Mouse (Mus musculus): ENCODE results near the gene Mab21l1. TPM values are rescaled to one million over a fixed set of nuclear protein-coding genes. Genes with fewer than 3 reads are reported as not detected.

The Mab21l1 gene
- total RNA-seq (2021), result under 1 TPM; 0.09 to 0.13 TPM
- polyA plus RNA-seq (2012; rRNA removed), result 0.09 and 0.16 TPM in 2 replicates
- long read RNA-seq, result 0 reads

DNA sequence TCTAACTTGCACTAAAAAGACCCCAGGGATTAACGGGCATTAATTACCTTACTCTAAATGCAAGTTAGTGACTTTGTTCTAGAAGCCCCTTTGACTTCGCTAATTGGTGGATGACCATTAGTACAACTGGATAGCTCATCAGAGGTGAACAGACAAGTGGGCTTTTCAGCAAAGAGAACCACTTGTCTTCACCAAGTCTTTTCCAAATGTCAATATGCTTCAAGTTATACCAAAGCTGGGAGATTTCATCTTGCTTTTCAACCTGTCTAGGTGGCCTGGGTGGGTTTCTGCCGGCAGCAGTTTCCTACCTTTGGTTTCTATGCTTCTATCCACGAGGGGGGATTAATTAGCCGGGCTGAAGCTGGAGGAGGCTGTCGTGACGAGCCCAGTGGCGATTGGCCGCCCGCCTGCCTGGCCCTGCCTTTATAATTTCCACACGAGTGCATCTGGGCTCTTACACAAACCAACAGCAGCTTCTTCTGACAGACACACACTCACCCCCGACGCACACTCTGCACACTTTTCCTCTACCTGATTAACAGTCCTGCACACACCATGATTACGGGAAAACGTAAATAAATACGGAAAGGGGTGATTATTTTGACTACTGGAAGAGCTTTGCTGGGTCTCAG is at the start of gene Mab21l1:
Gene Mab21l1 (plus strand): TSS at position 455 of the 632 bp plus-strand sequence.
- peaks cover 2% of the 10 kb centered on the region; the same call in 1 of the 2 replicates for H3K27me3 ChIP-seq (ENCODE audit: control insufficient read depth, insufficient read depth, low read length)
- peak; percentile 17 to 31 for DNase-seq
- 67% methylated on average over 16 of the region's 16 CpGs for WGBS

DNA sequence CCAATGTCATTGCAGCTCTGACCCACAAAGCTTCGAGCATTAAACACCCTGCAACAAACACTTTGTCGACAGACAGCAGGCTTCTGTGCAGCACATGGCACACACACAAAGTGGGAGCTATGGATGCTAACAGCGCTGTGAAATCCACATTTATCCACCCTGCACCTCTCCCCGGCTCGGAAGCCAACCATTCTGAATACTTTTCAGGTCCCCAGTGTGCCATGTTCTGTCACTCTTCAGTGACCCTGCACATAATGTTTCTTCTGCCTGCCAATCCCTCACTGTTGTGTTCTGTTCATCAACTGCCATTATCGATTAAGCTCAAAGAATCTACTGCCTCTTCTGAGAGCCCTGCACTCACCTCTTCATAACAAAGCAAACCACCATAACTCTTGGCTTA is 48.6 kb upstream of the Mab21l1 start:
- Histone ChIP-seq H3K36me3 (ENCODE audit: control insufficient read depth, insufficient read depth, low read length) (no peaks in the 10 kb centered on the region), H3K79me2 (replicated peaks; ENCODE audit: control insufficient read depth, insufficient read depth, low read length) (no peaks in the 10 kb centered on the region), H3K4me1 (ENCODE audit: control insufficient read depth, insufficient read depth, low read length) (no peaks in the 10 kb centered on the region), H3K9ac (ENCODE audit: low read depth, low read length) (no peak overlapping the region), H3K27me3 (ENCODE audit: control insufficient read depth, insufficient read depth, low read length) (no peaks in the 10 kb centered on the region), H3K4me3 (no peak overlapping the region), H3K27ac (no peak overlapping the region)
- no peak for DNase-seq
- intact Hi-C loops (cut with DNase I), result no loop called here
- TF ChIP-seq CTCF (IDR thresholded peaks at IDR 0.05) (no peak), POLR2A (IDR thresholded peaks at IDR 0.05; ENCODE audit: insufficient read depth, low read depth, low read length) (no peak), EP300 (IDR thresholded peaks at IDR 0.05; ENCODE audit: insufficient read depth, low read depth, low read length) (no peak)
- 91% methylated on average over 6 of the region's 6 CpGs for WGBS

More for the DNA sequence above, at the start of gene Mab21l1:
- intact Hi-C loops (cut with DNase I), result loop anchor here (10.0 kb wide), 2 partner anchors 257 to 407 kb away; no protein-coding TSS in a partner anchor
- H3K4me1 ChIP-seq (ENCODE audit: control insufficient read depth, insufficient read depth, low read length), result no peaks in the 10 kb centered on the region; the same call in 1 of the 2 replicates
- TF ChIP-seq POLR2A (IDR thresholded peaks at IDR 0.05; ENCODE audit: insufficient read depth, low read depth, low read length) (no peak), EP300 (IDR thresholded peaks at IDR 0.05; ENCODE audit: insufficient read depth, low read depth, low read length) (no peak), CTCF (IDR thresholded peaks at IDR 0.05) (no peak)
- H3K79me2 ChIP-seq (replicated peaks; ENCODE audit: control insufficient read depth, insufficient read depth, low read length), result no peaks in the 10 kb centered on the region
- H3K36me3 ChIP-seq (ENCODE audit: control insufficient read depth, insufficient read depth, low read length), result no peaks in the 10 kb centered on the region
- H3K9ac ChIP-seq (ENCODE audit: low read depth, low read length), result peak within 1 kb of the TSS; percentile 19; the same call in 1 of the 2 replicates
- no peak within 1 kb of the TSS for H3K27ac ChIP-seq
- H3K4me3 ChIP-seq, result peak within 1 kb of the TSS; percentile 34

DNA sequence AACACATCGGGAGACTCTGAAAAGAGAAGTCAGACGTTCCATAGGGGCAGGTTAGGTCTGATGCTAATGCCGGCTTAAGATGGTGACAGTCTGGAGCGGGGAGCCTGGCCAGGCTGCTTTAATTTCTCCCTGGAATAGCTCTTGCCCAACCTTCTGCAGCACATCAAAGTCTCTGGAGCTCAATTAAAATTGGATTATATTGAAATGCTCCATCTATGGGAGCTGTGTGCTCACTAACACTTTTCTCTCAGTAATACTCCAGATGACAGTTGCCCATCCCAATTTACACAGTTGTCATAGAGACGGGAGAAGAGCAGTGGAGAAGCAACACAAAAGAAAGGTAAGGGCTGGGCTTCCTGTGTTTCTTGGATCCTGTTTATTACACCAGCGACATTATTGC is 40.9 kb upstream of the Mab21l1 start:
- intact Hi-C loops (cut with DNase I), result no loop called here
- WGBS, result 83% methylated on average over 6 of the region's 6 CpGs

DNA sequence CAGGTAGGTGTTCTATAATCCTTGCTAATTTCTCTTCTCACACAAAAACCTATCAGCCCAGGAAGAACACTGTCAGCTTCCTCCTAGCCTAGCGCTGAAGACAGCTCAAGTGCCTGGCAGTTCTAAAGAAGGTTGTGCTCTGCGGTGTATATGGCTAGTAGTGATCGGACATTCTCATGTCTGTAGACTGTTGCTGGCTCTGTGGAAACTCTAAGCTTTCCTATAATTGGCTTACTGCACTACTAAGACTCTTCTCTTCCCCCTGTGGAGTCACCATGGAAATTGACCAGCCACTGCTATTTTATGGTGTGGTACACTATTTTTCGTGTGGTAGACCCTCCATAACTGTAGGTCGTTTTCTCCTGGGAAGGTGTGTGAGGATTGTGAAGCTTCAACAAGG is 40.1 kb upstream of the Mab21l1 start:
- no peaks in the 10 kb centered on the region for H3K79me2 ChIP-seq (replicated peaks; ENCODE audit: control insufficient read depth, insufficient read depth, low read length)
- H3K4me1 ChIP-seq (ENCODE audit: control insufficient read depth, insufficient read depth, low read length), result no peaks in the 10 kb centered on the region; the same call in 1 of the 2 replicates
- no peaks in the 10 kb centered on the region; the same call in 1 of the 2 replicates for H3K36me3 ChIP-seq (ENCODE audit: control insufficient read depth, insufficient read depth, low read length)
- TF ChIP-seq EP300 (IDR thresholded peaks at IDR 0.05; ENCODE audit: insufficient read depth, low read depth, low read length) (no peak), POLR2A (IDR thresholded peaks at IDR 0.05; ENCODE audit: insufficient read depth, low read depth, low read length) (no peak), CTCF (IDR thresholded peaks at IDR 0.05) (no peak)
- no peak overlapping the region for H3K4me3 ChIP-seq
- H3K27me3 ChIP-seq (ENCODE audit: control insufficient read depth, insufficient read depth, low read length), result no peaks in the 10 kb centered on the region
- H3K27ac ChIP-seq, result no peak overlapping the region
- DNase-seq, result no peak
- H3K9ac ChIP-seq (ENCODE audit: low read depth, low read length), result no peak overlapping the region
- WGBS, result 78% methylated on average over 5 of the region's 5 CpGs
- intact Hi-C loops (cut with DNase I), result no loop called here

More for the DNA sequence above, 40.9 kb upstream of the Mab21l1 start:
- H3K9ac ChIP-seq (ENCODE audit: low read depth, low read length), result no peak overlapping the region
- H3K36me3 ChIP-seq (ENCODE audit: control insufficient read depth, insufficient read depth, low read length), result no peaks in the 10 kb centered on the region; the same call in 1 of the 2 replicates
- no peaks in the 10 kb centered on the region for H3K27me3 ChIP-seq (ENCODE audit: control insufficient read depth, insufficient read depth, low read length)
- TF ChIP-seq EP300 (IDR thresholded peaks at IDR 0.05; ENCODE audit: insufficient read depth, low read depth, low read length), result no peak
- no peak for TF ChIP-seq POLR2A (IDR thresholded peaks at IDR 0.05; ENCODE audit: insufficient read depth, low read depth, low read length)
- TF ChIP-seq CTCF (IDR thresholded peaks at IDR 0.05), result no peak
- no peaks in the 10 kb centered on the region for H3K79me2 ChIP-seq (replicated peaks; ENCODE audit: control insufficient read depth, insufficient read depth, low read length)
- DNase-seq, result no peak
- H3K4me3 ChIP-seq, result no peak overlapping the region
- H3K4me1 ChIP-seq (ENCODE audit: control insufficient read depth, insufficient read depth, low read length), result no peaks in the 10 kb centered on the region; the same call in 1 of the 2 replicates
- H3K27ac ChIP-seq, result no peak overlapping the region

DNA sequence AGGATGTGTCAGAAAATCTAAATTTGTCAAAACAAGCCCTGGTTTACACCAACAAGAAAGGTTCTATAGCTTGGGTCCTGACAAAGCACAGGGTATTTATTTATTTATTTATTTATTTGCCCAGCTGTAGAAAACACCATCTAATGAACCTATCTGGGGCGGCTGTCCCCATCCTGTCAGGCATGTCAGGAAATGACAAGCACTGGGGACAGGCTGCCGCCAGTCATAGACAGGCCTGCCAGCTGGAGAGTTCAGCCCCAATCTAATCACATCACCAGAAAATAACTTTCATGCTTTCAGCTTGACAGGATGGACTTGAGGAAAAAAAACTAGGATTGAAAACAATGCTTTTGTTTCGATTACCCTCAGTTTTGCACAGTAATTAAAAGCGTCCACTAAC is 39.7 kb upstream of the Mab21l1 start:
- H3K36me3 ChIP-seq (ENCODE audit: control insufficient read depth, insufficient read depth, low read length), result no peaks in the 10 kb centered on the region; the same call in 1 of the 2 replicates
- TF ChIP-seq CTCF (IDR thresholded peaks at IDR 0.05) (no peak), EP300 (IDR thresholded peaks at IDR 0.05; ENCODE audit: insufficient read depth, low read depth, low read length) (no peak), POLR2A (IDR thresholded peaks at IDR 0.05; ENCODE audit: insufficient read depth, low read depth, low read length) (no peak)
- H3K27ac ChIP-seq, result no peak overlapping the region
- H3K9ac ChIP-seq (ENCODE audit: low read depth, low read length), result no peak overlapping the region
- 37% methylated on average over 4 of the region's 4 CpGs for WGBS
- intact Hi-C loops (cut with DNase I), result no loop called here
- DNase-seq, result peak in 1 of 2 experiments; percentile 4
- no peaks in the 10 kb centered on the region for H3K27me3 ChIP-seq (ENCODE audit: control insufficient read depth, insufficient read depth, low read length)
- H3K4me1 ChIP-seq (ENCODE audit: control insufficient read depth, insufficient read depth, low read length), result no peaks in the 10 kb centered on the region; the same call in 1 of the 2 replicates
- H3K4me3 ChIP-seq, result no peak overlapping the region
- no peaks in the 10 kb centered on the region for H3K79me2 ChIP-seq (replicated peaks; ENCODE audit: control insufficient read depth, insufficient read depth, low read length)

DNA sequence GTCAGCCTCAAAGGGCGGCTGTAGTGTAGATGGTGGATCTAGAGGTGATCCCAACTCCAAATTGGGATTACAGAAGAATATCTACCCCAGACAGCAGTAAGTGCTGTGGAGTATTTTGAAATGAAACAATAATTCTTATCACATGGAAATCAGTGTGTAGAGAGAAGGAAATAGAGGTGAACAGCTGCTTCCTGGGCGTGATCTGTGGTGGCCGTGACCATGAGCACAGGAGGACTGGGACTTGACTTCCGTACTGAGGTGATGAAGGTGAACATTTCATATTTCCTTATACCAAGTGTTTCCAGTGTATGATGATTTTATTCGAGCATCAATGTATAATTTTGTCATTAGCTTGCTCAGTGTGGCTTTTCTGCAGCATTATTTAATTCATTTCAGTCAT is 38.4 kb upstream of the Mab21l1 start:
- TF ChIP-seq EP300 (IDR thresholded peaks at IDR 0.05; ENCODE audit: insufficient read depth, low read depth, low read length), result no peak
- no peak for TF ChIP-seq POLR2A (IDR thresholded peaks at IDR 0.05; ENCODE audit: insufficient read depth, low read depth, low read length)
- no peak for TF ChIP-seq CTCF (IDR thresholded peaks at IDR 0.05)
- no peak overlapping the region for H3K9ac ChIP-seq (ENCODE audit: low read depth, low read length)
- no peaks in the 10 kb centered on the region for H3K79me2 ChIP-seq (replicated peaks; ENCODE audit: control insufficient read depth, insufficient read depth, low read length)
- intact Hi-C loops (cut with DNase I), result no loop called here
- no peak overlapping the region for H3K4me3 ChIP-seq
- no peaks in the 10 kb centered on the region for H3K27me3 ChIP-seq (ENCODE audit: control insufficient read depth, insufficient read depth, low read length)
- no peaks in the 10 kb centered on the region; the same call in 1 of the 2 replicates for H3K4me1 ChIP-seq (ENCODE audit: control insufficient read depth, insufficient read depth, low read length)
- no peak overlapping the region for H3K27ac ChIP-seq
- 55% methylated on average over 5 of the region's 5 CpGs for WGBS
- DNase-seq, result no peak
- no peaks in the 10 kb centered on the region; the same call in 1 of the 2 replicates for H3K36me3 ChIP-seq (ENCODE audit: control insufficient read depth, insufficient read depth, low read length)

All from heart, adult 2 months (tissue).